In the genomic region with DNA sequence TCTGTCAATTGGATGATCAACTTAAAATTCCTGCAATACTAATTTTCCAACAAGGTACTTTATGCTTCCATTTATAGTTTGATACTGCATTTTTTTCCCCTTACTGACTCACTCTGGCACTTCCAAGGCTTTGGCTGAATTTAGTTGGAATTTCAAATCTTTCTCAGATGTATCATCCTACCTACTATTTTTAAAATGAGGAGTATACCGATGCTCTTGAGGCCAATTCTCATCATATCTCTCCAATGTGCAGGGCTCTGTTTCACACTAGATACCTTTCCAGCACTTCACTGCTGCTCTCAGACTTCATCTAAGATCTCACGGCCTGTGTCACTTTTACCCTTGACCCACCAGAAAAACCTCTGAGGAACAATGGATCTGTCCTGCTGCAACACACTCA, we compare ENCODE assay signal across 24 mouse cellular contexts.
DNase-seq lines count a peak whose midpoint lies in the region; ATAC-seq and TF ChIP-seq lines count a peak whose summit lies in the region.
"Had no signal": no experiment of that assay in that cellular context is flagged by ENCODE, and none has a peak within 500 bp of the region (broad histone marks: within the 10 kb centered on the region; RNA-seq: fewer than 3 reads in every experiment).

No protein-coding gene starts in this region.

- H3K4me2 ChIP-seq in forebrain, embryonic 11.5 days (ENCODE audit: low read depth, low read length, severe bottlenecking): no peak overlapping the region
- H3K4me2 ChIP-seq in hindbrain, embryonic 16.5 days (ENCODE audit: low read length): no peak overlapping the region
- H3K4me2 ChIP-seq: embryonic facial prominence, embryonic 13.5 days; embryonic facial prominence, embryonic 15.5 days; forebrain, embryonic 13.5 days; forebrain, embryonic 15.5 days had no signal

- 85% methylated on average over 2 of the region's 2 CpGs for WGBS in forebrain, embryonic 11.5 days
- WGBS in hindbrain, embryonic 16.5 days: 88% methylated on average over 2 of the region's 2 CpGs

- no peaks in the 10 kb centered on the region for H3K27me3 ChIP-seq in forebrain, embryonic 11.5 days (ENCODE audit: control insufficient read depth, insufficient read depth, low read length)
- H3K27me3 ChIP-seq in hindbrain, embryonic 16.5 days (replicated peaks; ENCODE audit: control insufficient read depth, insufficient read depth, low read length): no peaks in the 10 kb centered on the region
- H3K27me3 ChIP-seq: embryonic facial prominence, embryonic 13.5 days; embryonic facial prominence, embryonic 15.5 days; forebrain, embryonic 13.5 days; forebrain, embryonic 15.5 days had no signal

- no peak for ATAC-seq in forebrain, embryonic 11.5 days (replicated peaks; ENCODE audit: low FRiP score)
- no peak for ATAC-seq in hindbrain, embryonic 16.5 days
- ATAC-seq: forebrain, embryonic 13.5 days; forebrain, embryonic 15.5 days; forebrain, postnatal 0 days had no signal

- H3K36me3 ChIP-seq in forebrain, embryonic 11.5 days (ENCODE audit: control insufficient read depth, insufficient read depth, low read length): no peaks in the 10 kb centered on the region
- H3K36me3 ChIP-seq in hindbrain, embryonic 16.5 days (ENCODE audit: control insufficient read depth, insufficient read depth, low read length): no peaks in the 10 kb centered on the region
- H3K36me3 ChIP-seq: embryonic facial prominence, embryonic 13.5 days; embryonic facial prominence, embryonic 15.5 days; forebrain, embryonic 10.5 days; forebrain, embryonic 15.5 days had no signal

- TF ChIP-seq CTCF in left cerebral cortex, adult 2 months (IDR thresholded peaks at IDR 0.05): no peak
- TF ChIP-seq CTCF in cortical plate, adult 2 months (IDR thresholded peaks at IDR 0.05; ENCODE audit: extremely low read depth, insufficient read depth, low read length): no peak

- peak; percentile 8 to 37 for DNase-seq in frontal cortex, postnatal 36 days (ENCODE audit: low spot score in 2 of 2)
- no peak for DNase-seq in frontal cortex, postnatal 14 days (ENCODE audit: low spot score in 2 of 2)
- DNase-seq in left cerebral cortex, adult 2 months (ENCODE audit: extremely low spot score in 1 of 2, low spot score in 2 of 2): no peak
- DNase-seq in left cerebral cortex, postnatal 10 days (ENCODE audit: extremely low spot score in 1 of 2, low spot score in 2 of 2): no peak
- DNase-seq in brain, adult 2 months (ENCODE audit: low read depth, low spot score): peak; percentile 61
- DNase-seq in forebrain, embryonic 11.5 days (ENCODE audit: low spot score): no peak
- DNase-seq: adrenal gland, adult 2 months; adrenal gland, postnatal 10 days; adrenal gland, postnatal 25 days; cerebellum, adult 11-12 months; cerebellum, adult 2 months; cerebellum, adult 9-10 months; cerebellum, postnatal 10 days; cerebellum, postnatal 25 days; embryo, embryonic 11 days; forebrain, postnatal 0 days had no signal

- H3K9ac ChIP-seq in forebrain, embryonic 11.5 days (ENCODE audit: low read length): no peak overlapping the region
- no peak overlapping the region for H3K9ac ChIP-seq in hindbrain, embryonic 16.5 days (ENCODE audit: low read depth, low read length)
- H3K9ac ChIP-seq: embryonic facial prominence, embryonic 13.5 days; embryonic facial prominence, embryonic 15.5 days; forebrain, embryonic 13.5 days; forebrain, embryonic 15.5 days; forebrain, postnatal 0 days had no signal

- TF ChIP-seq POLR2A in cortical plate, adult 2 months (IDR thresholded peaks at IDR 0.05; ENCODE audit: extremely low read depth, insufficient read depth, low read length): no peak

- no peaks in the 10 kb centered on the region; the same call in none of the 2 replicates for H3K4me1 ChIP-seq in cortical plate, adult 2 months (ENCODE audit: control insufficient read depth, insufficient read depth, low read length)
- no peaks in the 10 kb centered on the region for H3K4me1 ChIP-seq in forebrain, embryonic 11.5 days (replicated peaks; ENCODE audit: control insufficient read depth, insufficient read depth, low read length)
- no peaks in the 10 kb centered on the region for H3K4me1 ChIP-seq in hindbrain, embryonic 16.5 days (ENCODE audit: control insufficient read depth, insufficient read depth, low read depth, low read length)
- H3K4me1 ChIP-seq: embryonic facial prominence, embryonic 13.5 days; embryonic facial prominence, embryonic 15.5 days; forebrain, embryonic 10.5 days; forebrain, embryonic 13.5 days; forebrain, embryonic 15.5 days had no signal

- no peaks in the 10 kb centered on the region for H3K9me3 ChIP-seq in forebrain, embryonic 11.5 days (ENCODE audit: control insufficient read depth, low read length)
- no peaks in the 10 kb centered on the region for H3K9me3 ChIP-seq in hindbrain, embryonic 16.5 days (ENCODE audit: control insufficient read depth, low read length)
- H3K9me3 ChIP-seq: embryonic facial prominence, embryonic 13.5 days; embryonic facial prominence, embryonic 15.5 days; forebrain, embryonic 10.5 days; forebrain, embryonic 13.5 days; forebrain, embryonic 15.5 days had no signal

- H3K27ac ChIP-seq in left cerebral cortex, adult 2 months: peak overlapping the region; percentile 75
- H3K27ac ChIP-seq in cortical plate, adult 2 months (ENCODE audit: insufficient read depth, low read length): peak overlapping the region; percentile 83; the same call in 1 of the 2 replicates
- H3K27ac ChIP-seq in forebrain, embryonic 11.5 days (ENCODE audit: low read depth, low read length): no peak overlapping the region
- H3K27ac ChIP-seq in hindbrain, embryonic 16.5 days (ENCODE audit: low read depth, low read length): no peak overlapping the region
- H3K27ac ChIP-seq: embryonic facial prominence, embryonic 13.5 days; embryonic facial prominence, embryonic 15.5 days; forebrain, embryonic 10.5 days; forebrain, embryonic 13.5 days; forebrain, embryonic 15.5 days had no signal

- H3K4me3 ChIP-seq in left cerebral cortex, adult 2 months: no peak overlapping the region
- no peak overlapping the region for H3K4me3 ChIP-seq in cortical plate, adult 2 months (ENCODE audit: insufficient read depth, low read length)
- H3K4me3 ChIP-seq in forebrain, embryonic 11.5 days (ENCODE audit: low read depth, low read length): no peak overlapping the region
- no peak overlapping the region for H3K4me3 ChIP-seq in hindbrain, embryonic 16.5 days (ENCODE audit: low read length)
- H3K4me3 ChIP-seq: embryonic facial prominence, embryonic 13.5 days; embryonic facial prominence, embryonic 15.5 days; erythroblast, embryonic 14.5 days; forebrain, embryonic 10.5 days; forebrain, embryonic 13.5 days; forebrain, embryonic 15.5 days had no signal

- intact Hi-C loops in left cerebral cortex, adult 2 months (cut with DNase I): no loop called here
- intact Hi-C loops in left cerebral cortex, postnatal 10 days (cut with DNase I): no loop called here

Comparison
In these comparisons a context has a peak if more than half of its experiments do, and no peak if none do; other contexts are left out.
1. DNase-seq: peak in frontal cortex, postnatal 36 days (2 of 2) and brain, adult 2 months (single experiment); none in frontal cortex, postnatal 14 days (0 of 2), left cerebral cortex, adult 2 months (0 of 2), left cerebral cortex, postnatal 10 days (0 of 2) and forebrain, embryonic 11.5 days (single experiment).
2. H3K27ac ChIP-seq: peak in left cerebral cortex, adult 2 months (single experiment) and cortical plate, adult 2 months (single experiment); none in forebrain, embryonic 11.5 days (single experiment) and hindbrain, embryonic 16.5 days (single experiment).